Mouse (Mus musculus) limb, embryonic 11.5 days (tissue): ENCODE results near the gene Smim14. TPM values are rescaled to one million over a fixed set of nuclear protein-coding genes. Genes with fewer than 3 reads are reported as not detected.

ENCODE experiments used
- ATAC-seq: fragments of 200-750 bp; cut with Nextera tagmentation; 2 replicates; pipeline ENCODE4 v1.8.0; 2017; ENCODE audit warnings: low read depth; ENCODE audit not compliant: insufficient number of reproducible peaks, low FRiP score, low TSS enrichment
- DNase-seq: peaks from one replicate; pipeline ENCODE4 v3.0.0-alpha.2; 2015; ENCODE audit warnings: low spot score
- H3K27ac ChIP-seq: fragments of 300-500 bp; sonication (generic); replicated peaks from 2 replicates; pipeline ENCODE4 v1.5.1; 2014; ENCODE audit warnings: low read depth, mild to moderate bottlenecking, low read length
- H3K27me3 ChIP-seq: fragments of 300-500 bp; sonication (generic); 2 replicates; pipeline ENCODE4 v1.6.1; 2014; ENCODE audit warnings: mild to moderate bottlenecking, low read length, mixed read lengths; ENCODE audit not compliant: control insufficient read depth, insufficient read depth
- H3K36me3 ChIP-seq: fragments of 300-500 bp; sonication (generic); 2 replicates; pipeline ENCODE4 v1.6.1; 2014; ENCODE audit warnings: mild to moderate bottlenecking, low read length, moderate library complexity, mixed read lengths; ENCODE audit not compliant: control insufficient read depth, insufficient read depth
- H3K4me1 ChIP-seq: fragments of 300-500 bp; sonication (generic); 2 replicates; pipeline ENCODE4 v1.6.1; 2014; ENCODE audit warnings: low read length, mixed read lengths; ENCODE audit not compliant: control insufficient read depth, insufficient read depth
- H3K4me2 ChIP-seq: fragments of 300-500 bp; sonication (generic); 2 replicates; pipeline ENCODE4 v1.6.1; 2014; ENCODE audit warnings: low read depth, mild to moderate bottlenecking, moderate library complexity; ENCODE audit not compliant: severe bottlenecking
- H3K4me3 ChIP-seq: fragments of 300-500 bp; sonication (generic); 2 replicates; pipeline ENCODE4 v1.5.1; 2014; ENCODE audit warnings: low read depth, low read length
- H3K9ac ChIP-seq: fragments of 300-500 bp; sonication (generic); 2 replicates; pipeline ENCODE4 v1.6.1; 2014; ENCODE audit warnings: mild to moderate bottlenecking, low read length
- H3K9me3 ChIP-seq: fragments of 300-500 bp; sonication (generic); 2 replicates; pipeline ENCODE4 v1.6.1; 2016; ENCODE audit warnings: low read length; ENCODE audit not compliant: control insufficient read depth
- WGBS: fragments of 180-500 bp; shearing (Covaris S2); extraction: QIAGEN DNeasy Blood & Tissue Kit; methylation state at CpG from one replicate; pipeline ENCODE4 v1.1.7; 2014; 5-methylcytosine and 5-hydroxymethylcytosine counted together
- polyA plus RNA-seq: library from polyadenylated mRNA; unstranded; fragments of >200 nt; fragmentation: Nextera tagmentation; extraction: Ambion mirVana; gene quantifications from 2 replicates; pipeline ENCODE4 v1.2.1, GENCODE M21; 2014

Smim14 gene
- polyA plus RNA-seq, 1 experiment from 2014 or later = 75.6 TPM

DNA sequence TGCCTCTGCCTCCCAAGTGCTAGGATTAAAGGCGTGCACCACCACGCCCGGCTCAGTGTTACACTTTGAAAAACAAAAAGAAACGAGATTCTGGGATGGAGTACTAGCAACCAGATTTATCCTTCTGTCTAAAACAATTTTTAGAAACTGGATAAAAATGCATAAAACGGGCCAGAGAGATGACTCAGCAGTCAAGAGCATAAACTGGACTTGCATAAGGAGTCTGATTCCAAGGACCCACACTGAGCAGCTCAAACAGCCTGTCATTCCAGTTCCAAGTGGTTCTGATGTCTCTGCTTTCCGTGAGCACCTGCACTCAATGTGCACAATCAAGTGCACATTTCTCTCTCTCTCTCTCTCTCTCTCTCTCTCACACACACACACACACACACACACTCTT lies 67.2 kb downstream of the Smim14 start:
- no peaks in the 10 kb centered on the region for H3K9me3 ChIP-seq
- WGBS = 85% methylated on average over 6 of the region's 6 CpGs
- no peaks in the 10 kb centered on the region for H3K27me3 ChIP-seq
- no peak overlapping the region for H3K4me2 ChIP-seq
- H3K4me3 ChIP-seq = no peak overlapping the region
- no peak overlapping the region for H3K9ac ChIP-seq
- ATAC-seq (no peak), DNase-seq (no peak)
- H3K36me3 ChIP-seq = peaks cover 4% of the 10 kb centered on the region; the same call in 1 of the 2 replicates
- H3K27ac ChIP-seq = no peak overlapping the region
- H3K4me1 ChIP-seq = no peaks in the 10 kb centered on the region

GRCm38 (mm10) chr5:65466911-65467310 lies 70.1 kb downstream of the Smim14 start:
- Histone ChIP-seq H3K4me3 (no peak overlapping the region), H3K4me2 (no peak overlapping the region), H3K36me3 (peaks cover 4% of the 10 kb centered on the region; the same call in 1 of the 2 replicates), H3K27me3 (no peaks in the 10 kb centered on the region), H3K27ac (no peak overlapping the region), H3K9ac (no peak overlapping the region), H3K9me3 (no peaks in the 10 kb centered on the region), H3K4me1 (no peaks in the 10 kb centered on the region)
- 57% methylated on average over 3 of the region's 3 CpGs for WGBS
- DNase-seq (no peak), ATAC-seq (no peak)

DNA sequence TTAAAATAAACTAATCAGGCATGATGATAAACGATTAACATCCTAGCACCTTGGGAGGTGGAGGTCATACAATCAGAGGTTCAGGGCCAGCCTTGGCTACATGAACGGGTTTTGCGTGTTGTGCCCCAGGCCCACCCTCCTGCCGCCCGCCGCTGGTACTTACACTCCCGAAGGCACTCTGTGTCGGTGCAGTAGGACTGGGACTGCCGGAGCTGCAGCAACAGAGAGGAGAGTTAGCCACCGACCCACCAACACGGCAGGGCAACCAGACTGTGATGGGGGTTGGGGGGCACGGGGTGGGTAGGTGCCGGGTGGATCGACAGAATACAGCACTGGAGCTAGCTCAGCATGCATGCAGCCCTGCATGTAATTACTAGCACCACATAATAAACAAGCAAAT lies 76.6 kb downstream of the Smim14 start:
- H3K9me3 ChIP-seq = no peaks in the 10 kb centered on the region

GRCm38 (mm10) chr5:65459454-65459853 lies 77.5 kb downstream of the Smim14 start:
- no peak overlapping the region for H3K4me2 ChIP-seq
- H3K27me3 ChIP-seq = no peaks in the 10 kb centered on the region
- WGBS = 91% methylated on average over 3 of the region's 3 CpGs
- H3K4me3 ChIP-seq = no peak overlapping the region
- H3K4me1 ChIP-seq = peaks cover 14% of the 10 kb centered on the region
- ATAC-seq = no peak
- H3K9me3 ChIP-seq = no peaks in the 10 kb centered on the region
- H3K27ac ChIP-seq = no peak overlapping the region
- H3K9ac ChIP-seq = no peak overlapping the region
- no peak for DNase-seq
- no peaks in the 10 kb centered on the region for H3K36me3 ChIP-seq

More for the DNA sequence above, 76.6 kb downstream of the Smim14 start:
- ATAC-seq (0 out of 2 replicates have a peak, but pooled peaks have one; percentile 8), DNase-seq (no peak)
- Histone ChIP-seq H3K27me3 (no peaks in the 10 kb centered on the region), H3K4me1 (peaks cover 14% of the 10 kb centered on the region), H3K36me3 (no peaks in the 10 kb centered on the region), H3K9ac (no peak overlapping the region), H3K27ac (no peak overlapping the region), H3K4me3 (no peak overlapping the region), H3K4me2 (no peak overlapping the region)
- WGBS = 87% methylated on average over 14 of the region's 14 CpGs

GRCm38 (mm10) chr5:65457846-65458245 lies 79.1 kb downstream of the Smim14 start:
- no peak for DNase-seq
- no peak overlapping the region for H3K4me3 ChIP-seq
- no peak overlapping the region for H3K9ac ChIP-seq
- WGBS = 66% methylated on average over 5 of the region's 5 CpGs
- ATAC-seq = no peak
- no peaks in the 10 kb centered on the region for H3K9me3 ChIP-seq
- H3K27ac ChIP-seq = peak overlapping the region; percentile 71; the same call in 1 of the 2 replicates
- H3K4me2 ChIP-seq = no peak overlapping the region
- H3K36me3 ChIP-seq = no peaks in the 10 kb centered on the region
- H3K4me1 ChIP-seq = peaks cover 14% of the 10 kb centered on the region
- no peaks in the 10 kb centered on the region for H3K27me3 ChIP-seq

DNA sequence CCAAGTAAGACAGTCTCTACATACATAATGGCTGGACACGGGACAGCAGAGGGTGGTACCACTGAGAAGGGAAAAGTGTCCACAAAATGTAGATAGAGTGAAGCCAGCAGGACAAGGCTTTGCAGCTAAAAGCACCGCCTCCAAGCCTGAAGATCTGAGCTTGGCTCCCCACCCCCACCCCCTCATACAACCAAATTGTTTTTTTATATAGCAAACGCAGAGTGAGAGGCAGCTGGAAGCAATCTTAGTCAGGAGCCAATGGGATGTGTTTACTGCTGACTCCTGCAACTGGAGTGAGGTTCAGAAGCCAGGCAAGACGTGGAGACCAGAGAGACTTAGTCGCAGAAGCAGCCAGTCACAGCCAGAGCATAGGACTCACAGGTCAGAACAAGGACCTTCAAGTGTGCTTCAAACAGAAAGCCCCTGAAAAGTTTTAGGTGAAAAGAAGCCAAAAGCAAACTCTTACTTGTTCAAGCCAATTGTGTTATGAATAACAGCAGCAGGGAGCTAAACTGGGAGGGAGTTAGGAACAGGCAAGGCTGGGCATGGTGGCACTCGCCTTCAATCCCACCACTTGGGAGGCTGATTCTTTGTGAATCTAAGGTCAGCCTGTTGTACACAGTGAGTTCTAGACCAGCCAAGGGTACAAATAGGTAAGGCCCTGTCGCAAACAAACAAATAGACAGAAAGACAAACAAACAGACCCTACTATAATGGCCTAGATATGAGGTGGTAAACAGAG lies 79.7 kb downstream of the Smim14 start:
- peak overlapping the region; percentile 72 for H3K27ac ChIP-seq
- H3K9ac ChIP-seq = no peak overlapping the region
- peak; percentile 65 for DNase-seq
- no peaks in the 10 kb centered on the region for H3K36me3 ChIP-seq
- H3K27me3 ChIP-seq = no peaks in the 10 kb centered on the region
- no peak overlapping the region for H3K4me3 ChIP-seq
- H3K9me3 ChIP-seq = no peaks in the 10 kb centered on the region
- peaks cover 14% of the 10 kb centered on the region for H3K4me1 ChIP-seq
- peak; percentile 83 for ATAC-seq
- H3K4me2 ChIP-seq = no peak overlapping the region
- WGBS = 35% methylated on average over 7 of the region's 7 CpGs

- no peak overlapping the region for H3K4me2 ChIP-seq
- no peaks in the 10 kb centered on the region for H3K27me3 ChIP-seq
- 53% methylated on average over 5 of the region's 5 CpGs for WGBS
- H3K27ac ChIP-seq = no peak overlapping the region
- DNase-seq (no peak), ATAC-seq (no peak)
- peaks cover 14% of the 10 kb centered on the region for H3K4me1 ChIP-seq
- no peak overlapping the region for H3K9ac ChIP-seq
- H3K4me3 ChIP-seq = no peak overlapping the region
- H3K9me3 ChIP-seq = no peaks in the 10 kb centered on the region
- H3K36me3 ChIP-seq = no peaks in the 10 kb centered on the region
Observed at GRCm38 (mm10) chr5:65454771-65455170, 82.2 kb downstream of the Smim14 start.

DNA sequence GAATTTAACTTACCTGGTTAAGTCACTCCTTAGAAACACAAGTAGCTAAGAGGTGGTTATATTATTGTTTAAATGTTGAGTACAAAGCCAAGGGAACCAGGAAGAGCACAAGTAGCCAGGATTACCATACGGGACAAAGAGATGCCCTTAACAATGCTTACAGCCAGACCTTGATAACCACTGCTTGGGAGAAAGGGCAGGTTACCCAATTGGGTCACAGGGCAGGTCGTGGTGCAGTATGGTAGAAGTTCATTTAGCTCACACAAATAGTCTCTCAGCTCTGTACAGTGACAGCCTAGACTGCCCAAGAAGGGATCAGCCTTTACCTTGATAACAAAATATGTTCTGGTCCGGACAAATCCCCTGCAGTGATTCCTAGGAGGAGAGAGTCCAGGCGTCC lies 88.0 kb downstream of the Smim14 start:
- Histone ChIP-seq H3K9ac (no peak overlapping the region), H3K36me3 (no peaks in the 10 kb centered on the region), H3K27me3 (no peaks in the 10 kb centered on the region), H3K4me1 (no peaks in the 10 kb centered on the region; the same call in 1 of the 2 replicates), H3K4me3 (no peak overlapping the region), H3K27ac (no peak overlapping the region), H3K9me3 (no peaks in the 10 kb centered on the region), H3K4me2 (no peak overlapping the region)
- ATAC-seq (no peak), DNase-seq (no peak)
- WGBS = 82% methylated on average over 4 of the region's 4 CpGs
